Mouse (Mus musculus) ES-Bruce4 (cell line): ENCODE data around the gene Egln1. TPM values are rescaled to one million over a fixed set of nuclear protein-coding genes. Genes with fewer than 3 reads are reported as not detected.
A peak's percentile ranks its signal among the peaks of the same experiment; 100 is the strongest.

Experiments
- H3K27ac ChIP-seq: 2 replicates; pipeline ENCODE4 v1.5.1; 2012; ENCODE audit warnings: low read length, inconsistent platforms; ENCODE audit not compliant: insufficient read depth
- H3K27me3 ChIP-seq: 2 replicates; pipeline ENCODE4 v1.6.1; 2012; ENCODE audit warnings: mild to moderate bottlenecking, low read length, inconsistent platforms; ENCODE audit not compliant: control insufficient read depth, poor library complexity, insufficient read depth, severe bottlenecking
- H3K36me3 ChIP-seq: 2 replicates; pipeline ENCODE4 v1.6.1; 2012; ENCODE audit warnings: inconsistent platforms, mild to moderate bottlenecking, low read length, moderate library complexity; ENCODE audit not compliant: control insufficient read depth, poor library complexity, insufficient read depth, severe bottlenecking
- H3K4me1 ChIP-seq: one replicate; pipeline ENCODE4 v1.8.1; 2011; ENCODE audit warnings: low read length; ENCODE audit not compliant: control insufficient read depth, insufficient read depth
- H3K4me3 ChIP-seq: 2 replicates; pipeline ENCODE4 v1.5.1; 2011; ENCODE audit warnings: low read depth, mild to moderate bottlenecking, low read length
- H3K9ac ChIP-seq: 2 replicates; pipeline ENCODE4 v1.6.1; 2012; ENCODE audit warnings: low read depth, mild to moderate bottlenecking, inconsistent platforms; ENCODE audit not compliant: poor library complexity, severe bottlenecking
- H3K9me3 ChIP-seq: replicated peaks from 2 replicates; pipeline ENCODE4 v1.6.1; 2012; ENCODE audit warnings: mild to moderate bottlenecking, low read length, inconsistent platforms; ENCODE audit not compliant: control insufficient read depth, poor library complexity, insufficient read depth, severe bottlenecking
- CTCF ChIP-seq: IDR thresholded peaks from one replicate; pipeline ENCODE4 v1.8.1; 2011; ENCODE audit warnings: low read depth, low read length
- EP300 ChIP-seq: IDR thresholded peaks from 2 replicates; pipeline ENCODE4 v1.6.1; 2011; ENCODE audit warnings: low read depth, low read length; ENCODE audit not compliant: insufficient read depth
- POLR2A ChIP-seq: IDR thresholded peaks from one replicate; pipeline ENCODE4 v1.8.1; 2011; ENCODE audit warnings: low read length; ENCODE audit not compliant: insufficient read depth
- polyA plus RNA-seq: library from polyadenylated mRNA; stranded (reverse); fragments of >200 nt; gene quantifications from 2 replicates; pipeline ENCODE4 v1.2.4, GENCODE M21; 2011; ENCODE audit warnings: low read depth; ENCODE audit not compliant: missing spikeins, insufficient read depth, insufficient read length

Gene Egln1
- 19.9 and 20.3 TPM in 2 replicates for polyA plus RNA-seq

- Histone ChIP-seq H3K9ac (peak within 1 kb of the TSS; percentile 99), H3K27ac (peak within 1 kb of the TSS; percentile 26; the same call in 1 of the 2 replicates), H3K4me3 (peak within 1 kb of the TSS; percentile 97), H3K9me3 (no peaks in the 10 kb centered on the region), H3K36me3 (no peaks in the 10 kb centered on the region), H3K4me1 (peaks cover 3% of the 10 kb centered on the region), H3K27me3 (no peaks in the 10 kb centered on the region)
- TF ChIP-seq CTCF: no peak
- no peak for TF ChIP-seq EP300
- TF ChIP-seq POLR2A: no peak
Observed at GRCm38 (mm10) chr8:124949209-124950068, at the start of gene Egln1. Egln1 (minus strand) TSS chr8:124949324.

- Histone ChIP-seq H3K27ac (no peak overlapping the region), H3K4me3 (no peak overlapping the region), H3K36me3 (no peaks in the 10 kb centered on the region), H3K4me1 (no peaks in the 10 kb centered on the region), H3K9ac (no peak overlapping the region), H3K9me3 (peaks cover 10% of the 10 kb centered on the region; the same call in 1 of the 2 replicates), H3K27me3 (no peaks in the 10 kb centered on the region; the same call in 1 of the 2 replicates)
- TF ChIP-seq POLR2A (no peak), CTCF (no peak), EP300 (no peak)
Observed at GRCm38 (mm10) chr8:124995776-124996175, 46.7 kb upstream of the Egln1 start.

- TF ChIP-seq CTCF (no peak), EP300 (no peak), POLR2A (no peak)
- Histone ChIP-seq H3K27me3 (no peaks in the 10 kb centered on the region), H3K9me3 (no peaks in the 10 kb centered on the region), H3K36me3 (no peaks in the 10 kb centered on the region), H3K9ac (no peak overlapping the region), H3K4me1 (no peaks in the 10 kb centered on the region), H3K4me3 (no peak overlapping the region), H3K27ac (no peak overlapping the region)
Observed at GRCm38 (mm10) chr8:124991668-124991926, 42.5 kb upstream of the Egln1 start.

- no peaks in the 10 kb centered on the region for H3K36me3 ChIP-seq
- H3K9me3 ChIP-seq: no peaks in the 10 kb centered on the region
- no peaks in the 10 kb centered on the region for H3K27me3 ChIP-seq
- H3K9ac ChIP-seq: no peak overlapping the region
- no peak overlapping the region for H3K27ac ChIP-seq
- TF ChIP-seq EP300: no peak
- TF ChIP-seq CTCF: no peak
- no peak for TF ChIP-seq POLR2A
- no peaks in the 10 kb centered on the region for H3K4me1 ChIP-seq
- no peak overlapping the region for H3K4me3 ChIP-seq
Observed at GRCm38 (mm10) chr8:124990923-124991667, 42.0 kb upstream of the Egln1 start.

GRCm38 (mm10) chr8:124980828-124981227 is 31.7 kb upstream of the Egln1 start:
- TF ChIP-seq EP300: no peak
- peak; percentile 27 for TF ChIP-seq CTCF
- H3K4me3 ChIP-seq: no peak overlapping the region
- no peaks in the 10 kb centered on the region for H3K4me1 ChIP-seq
- peaks cover 4% of the 10 kb centered on the region; the same call in 1 of the 2 replicates for H3K9me3 ChIP-seq
- H3K36me3 ChIP-seq: no peaks in the 10 kb centered on the region
- H3K27ac ChIP-seq: no peak overlapping the region
- no peak overlapping the region for H3K9ac ChIP-seq
- H3K27me3 ChIP-seq: no peaks in the 10 kb centered on the region

- Histone ChIP-seq H3K4me3 (no peak overlapping the region), H3K4me1 (no peaks in the 10 kb centered on the region)
Observed at GRCm38 (mm10) chr8:124980036-124980435, 30.9 kb upstream of the Egln1 start.

More at GRCm38 (mm10) chr8:124980036-124980435, 30.9 kb upstream of the Egln1 start:
- peaks cover 4% of the 10 kb centered on the region; the same call in 1 of the 2 replicates for H3K9me3 ChIP-seq
- no peak overlapping the region for H3K9ac ChIP-seq
- H3K36me3 ChIP-seq: no peaks in the 10 kb centered on the region
- no peak overlapping the region for H3K27ac ChIP-seq
- no peaks in the 10 kb centered on the region for H3K27me3 ChIP-seq
- TF ChIP-seq EP300 (no peak), POLR2A (no peak), CTCF (peak; percentile 50)
